Mouse (Mus musculus) MEL (cell line): ENCODE results near the gene Foxo3.

Experiments
- CTCF ChIP-seq, 3 experiments: IDR thresholded peaks in 2 of 3; conservative IDR thresholded peaks in 1 of 3; 2 replicates each; pipeline ENCODE4 v1.5.1; 2011 to 2012; ENCODE audit warnings: low read length in 3 of 3, low read depth in 2 of 3, mild to moderate bottlenecking in 2 of 3, improper control_type of control experiment in 1 of 3, inconsistent platforms in 1 of 3, mixed read lengths in 1 of 3, moderate library complexity in 1 of 3; ENCODE audit not compliant: control insufficient read depth in 1 of 3, insufficient read depth in 1 of 3, poor library complexity in 1 of 3, severe bottlenecking in 1 of 3
- ZNF384 ChIP-seq: IDR thresholded peaks from 2 replicates; pipeline ENCODE4 v1.6.1; 2012; ENCODE audit warnings: low read depth, mild to moderate bottlenecking, inconsistent platforms, low read length, improper control_type of control experiment

DNA sequence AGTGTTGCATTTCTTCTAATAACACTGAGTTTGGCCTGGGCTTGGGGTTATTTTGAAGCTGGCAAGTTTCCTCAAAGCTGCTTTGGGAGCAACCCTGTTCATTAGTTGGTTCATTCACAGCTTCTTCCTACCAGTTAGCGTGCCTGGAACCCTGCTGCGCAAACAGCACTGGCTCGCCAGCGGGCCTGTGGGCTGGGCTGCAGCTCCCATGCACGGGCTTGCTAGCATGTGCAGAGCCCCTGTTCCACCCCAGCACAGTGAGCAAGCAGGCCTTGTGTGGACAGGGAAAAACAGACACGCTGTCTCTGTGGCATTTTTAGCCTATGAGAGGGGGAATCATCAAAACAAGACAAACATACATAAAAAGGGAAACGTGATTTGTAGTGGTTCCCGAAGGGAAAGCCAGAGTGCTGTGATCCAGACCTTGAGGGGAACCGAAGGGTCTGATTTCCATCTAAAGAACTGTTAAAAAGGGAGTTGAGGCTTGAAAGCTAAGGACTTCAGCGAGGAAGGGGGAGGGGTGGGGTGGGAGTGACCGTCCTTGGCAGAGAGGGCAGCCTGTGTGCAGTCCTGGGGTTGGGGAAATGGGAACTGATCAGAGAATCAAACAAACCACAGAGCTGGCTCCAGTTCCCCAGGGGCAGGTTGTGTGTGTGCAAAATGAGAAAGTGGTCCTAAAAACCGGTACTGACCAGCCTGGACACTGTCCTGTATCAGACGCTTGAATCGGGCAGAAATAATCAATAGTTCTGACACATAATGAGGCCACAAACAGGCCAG, 123.9 kb downstream of the Foxo3 start:
- no peak for TF ChIP-seq CTCF (IDR thresholded peaks at IDR 0.05 in 2 of 3, conservative IDR thresholded peaks at IDR 0.05 in 1 of 3; ENCODE audit: control insufficient read depth in 1 of 3, insufficient read depth in 1 of 3, low read depth in 2 of 3, low read length in 3 of 3, poor library complexity in 1 of 3, severe bottlenecking in 1 of 3)
- TF ChIP-seq ZNF384 = no peak
